Comparison of ENCODE assay signal across 8 mouse cellular contexts in the genomic region with DNA sequence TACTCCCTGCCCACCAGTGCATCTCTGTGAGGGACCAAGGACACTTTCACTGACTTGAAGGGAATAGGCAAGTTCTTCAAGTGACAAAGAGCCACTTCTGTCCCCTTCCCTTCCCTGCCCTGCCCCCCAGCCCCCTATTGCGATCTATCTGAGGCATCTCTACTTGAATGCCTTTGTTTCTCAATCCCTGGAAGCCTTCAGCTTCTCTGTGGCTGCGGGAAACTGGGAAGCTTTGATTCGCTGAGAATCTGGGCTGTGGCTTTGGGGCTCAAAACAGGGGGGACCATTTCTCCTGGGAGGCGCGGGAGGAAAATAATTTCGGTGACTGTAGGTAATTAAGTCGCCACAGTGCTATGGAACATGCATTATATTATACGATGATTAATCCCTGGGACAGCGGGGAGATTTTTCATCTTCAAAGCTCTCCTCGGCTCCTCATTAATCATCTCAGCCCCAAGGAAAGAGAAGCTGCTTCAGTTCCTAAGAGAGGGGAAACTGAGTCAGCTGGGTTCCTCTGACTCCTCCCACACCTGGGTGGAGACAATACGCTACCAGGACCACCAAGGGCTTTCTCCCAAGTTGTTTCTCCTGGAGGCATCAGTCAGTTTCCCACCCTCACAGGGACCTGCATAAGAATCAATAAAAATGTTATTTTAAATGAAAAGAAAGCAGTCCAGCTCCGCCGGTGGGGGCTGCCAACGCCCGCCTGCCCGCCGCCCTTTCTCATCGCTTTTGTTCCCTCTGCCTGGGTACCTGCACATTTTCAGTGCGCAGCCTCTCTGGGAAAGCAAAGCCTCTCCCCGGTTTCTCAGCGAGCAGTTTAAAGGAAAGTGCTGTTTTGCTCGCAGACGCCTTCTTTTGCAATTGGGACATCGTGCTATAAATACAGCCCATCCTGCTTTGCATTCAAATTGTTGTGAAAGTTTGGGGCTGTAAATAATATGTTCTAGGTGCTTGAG. TPM values are rescaled to one million over a fixed set of nuclear protein-coding genes. Genes with fewer than 3 reads are reported as not detected.
A peak's percentile ranks its signal among the peaks of the same experiment; 100 is the strongest.
DNase-seq lines count a peak whose midpoint lies in the region; ATAC-seq lines count a peak whose summit lies in the region.

No protein-coding gene starts in this region.

- peaks cover 11% of the 10 kb centered on the region for H3K27me3 ChIP-seq in liver, embryonic 11.5 days (replicated peaks; ENCODE audit: control insufficient read depth, insufficient read depth, low read length)
- peaks cover 20% of the 10 kb centered on the region for H3K27me3 ChIP-seq in hindbrain, embryonic 10.5 days (ENCODE audit: insufficient read depth, poor library complexity, severe bottlenecking)
- peaks cover 24% of the 10 kb centered on the region for H3K27me3 ChIP-seq in liver, embryonic 13.5 days

- peaks cover 20% of the 10 kb centered on the region for H3K4me1 ChIP-seq in liver, embryonic 11.5 days (replicated peaks; ENCODE audit: control insufficient read depth, insufficient read depth, low read length)
- peaks cover 31% of the 10 kb centered on the region for H3K4me1 ChIP-seq in hindbrain, embryonic 10.5 days (replicated peaks)
- H3K4me1 ChIP-seq in liver, embryonic 13.5 days (replicated peaks): peaks cover 87% of the 10 kb centered on the region

- H3K27ac ChIP-seq in liver, embryonic 11.5 days (ENCODE audit: low read depth, low read length): no peak overlapping the region
- H3K27ac ChIP-seq in hindbrain, embryonic 10.5 days: peak overlapping the region; percentile 74
- no peak overlapping the region for H3K27ac ChIP-seq in liver, embryonic 13.5 days

- ATAC-seq in liver, embryonic 11.5 days (replicated peaks; ENCODE audit: low FRiP score): no peak
- ATAC-seq in liver, embryonic 13.5 days (ENCODE audit: low read depth): no peak

- no peaks in the 10 kb centered on the region for H3K9me3 ChIP-seq in liver, embryonic 11.5 days (ENCODE audit: control insufficient read depth, low read length)
- H3K9me3 ChIP-seq in hindbrain, embryonic 10.5 days: no peaks in the 10 kb centered on the region
- no peaks in the 10 kb centered on the region for H3K9me3 ChIP-seq in liver, embryonic 13.5 days (replicated peaks)

- no peaks in the 10 kb centered on the region for H3K36me3 ChIP-seq in liver, embryonic 11.5 days (ENCODE audit: control insufficient read depth, insufficient read depth, low read length)
- H3K36me3 ChIP-seq in hindbrain, embryonic 10.5 days: no peaks in the 10 kb centered on the region
- no peaks in the 10 kb centered on the region for H3K36me3 ChIP-seq in liver, embryonic 13.5 days

- no peak for DNase-seq in liver, embryonic 11.5 days (ENCODE audit: low spot score)
- DNase-seq in liver: no peak
- DNase-seq in hindbrain, embryonic 10.5 days (ENCODE audit: low spot score): peak; percentile 43
- DNase-seq in liver, embryonic 13.5 days: no peak
- DNase-seq in right cerebral cortex, postnatal 4 days: peak; percentile 40
- no peak for DNase-seq in cerebellum, adult 11 months
- no peak for DNase-seq in kidney, postnatal 10 days
- no peak for DNase-seq in cerebellum, adult 11-12 months

- no peak overlapping the region for H3K4me3 ChIP-seq in liver, embryonic 11.5 days (ENCODE audit: low read depth, low read length)
- peak overlapping the region; percentile 47 for H3K4me3 ChIP-seq in hindbrain, embryonic 10.5 days
- H3K4me3 ChIP-seq in liver, embryonic 13.5 days (replicated peaks): 0 out of 2 replicates have a peak overlapping the region, but pooled peaks have one; percentile 4

- 15% methylated on average over 24 of the region's 24 CpGs for WGBS in liver, embryonic 11.5 days
- 6% methylated on average over 24 of the region's 24 CpGs for WGBS in hindbrain, embryonic 10.5 days
- 20% methylated on average over 24 of the region's 24 CpGs for WGBS in liver, embryonic 13.5 days (ENCODE audit: insufficient replicate concordance)

- H3K4me2 ChIP-seq in liver, embryonic 11.5 days: peak overlapping the region; percentile 26; the same call in 1 of the 2 replicates
- H3K4me2 ChIP-seq in liver, embryonic 13.5 days: peak overlapping the region; percentile 38

- H3K9ac ChIP-seq in liver, embryonic 11.5 days (ENCODE audit: low read depth, low read length): no peak overlapping the region
- peak overlapping the region; percentile 39; the same call in 1 of the 2 replicates for H3K9ac ChIP-seq in liver, embryonic 13.5 days

RNA-seq across cellular contexts. Expression of gene Fcnb, which starts 14.1 kb away (rescaled TPM):
- polyA plus RNA-seq in liver, embryonic 11.5 days (2014; fragmentation: Nextera tagmentation; extraction: Ambion mirVana): 4.1 and 5.6 TPM in 2 replicates
- not detected in 2 replicates for polyA plus RNA-seq in hindbrain, embryonic 10.5 days (2016; fragmentation: Nextera tagmentation; extraction: Ambion mirVana)
- 10.6 and 13.1 TPM in 2 replicates for polyA plus RNA-seq in liver, embryonic 13.5 days (2015; fragmentation: Nextera tagmentation; extraction: Ambion mirVana)

Comparison
In these comparisons a context has a peak if more than half of its experiments do, and no peak if none do; other contexts are left out.
1. DNase-seq: peak in hindbrain, embryonic 10.5 days (single experiment) and right cerebral cortex, postnatal 4 days (single experiment); none in liver, embryonic 11.5 days (single experiment), liver (single experiment), liver, embryonic 13.5 days (single experiment), cerebellum, adult 11 months (single experiment), kidney, postnatal 10 days (single experiment) and cerebellum, adult 11-12 months (single experiment).